Mouse (Mus musculus): Measurements from ENCODE around the gene Thap2.

GRCm38 (mm10) chr10:115425351-115425750 is 41.1 kb upstream of the Thap2 start:
- TF ChIP-seq CTCF (IDR thresholded peaks at IDR 0.05; ENCODE audit: low read depth, low read length), result no peak
- TF ChIP-seq GATA1 (IDR thresholded peaks at IDR 0.05; ENCODE audit: borderline replicate concordance, low read length), result no peak
- no peak for TF ChIP-seq TAL1 (conservative IDR thresholded peaks at IDR 0.05; ENCODE audit: low read depth, low read length)
- no peak for TF ChIP-seq POLR2AphosphoS5 (IDR thresholded peaks at IDR 0.05; ENCODE audit: insufficient replicate concordance, low read depth, low read length)
